Mouse (Mus musculus) CH12.LX (cell line): ENCODE results near the gene Sema3g.

Source experiments
- BHLHE40 ChIP-seq: IDR thresholded peaks from 2 replicates; pipeline ENCODE4 v1.6.1; 2011; ENCODE audit warnings: mild to moderate bottlenecking, low read depth, low read length, improper control_type of control experiment
- IRF4 ChIP-seq: IDR thresholded peaks from 2 replicates; pipeline ENCODE4 v1.6.1; 2014; ENCODE audit warnings: low read depth, mild to moderate bottlenecking, inconsistent platforms, low read length, improper control_type of control experiment
- MAX ChIP-seq: IDR thresholded peaks from 2 replicates; pipeline ENCODE4 v1.6.1; 2011; ENCODE audit warnings: low read length, improper control_type of control experiment
- POLR2A ChIP-seq: IDR thresholded peaks from 2 replicates; pipeline ENCODE4 v1.6.1; 2011; ENCODE audit warnings: low read depth, mild to moderate bottlenecking, improper control_type of control experiment, low read length

DNA sequence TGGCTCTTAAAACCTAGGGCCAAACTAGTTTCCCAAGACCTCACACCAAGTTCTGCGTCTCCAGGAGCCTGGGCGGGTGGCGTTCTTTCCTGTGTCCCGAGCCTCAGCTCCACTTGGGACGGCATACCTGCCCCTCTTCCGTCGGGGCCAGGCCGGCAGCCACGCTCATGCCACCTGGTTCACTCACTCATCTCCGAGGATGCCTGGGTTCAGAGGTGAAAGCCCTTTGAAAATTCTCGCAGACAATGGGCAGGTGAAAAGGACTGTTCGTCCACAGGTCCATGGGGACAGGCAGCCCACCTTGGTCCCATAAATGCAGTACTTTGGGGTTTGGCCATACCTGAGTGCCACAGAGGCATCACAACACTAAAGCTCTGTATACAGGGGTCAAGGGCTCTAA, 33.5 kb upstream of the Sema3g start:
- TF ChIP-seq BHLHE40 (no peak), POLR2A (no peak), IRF4 (no peak), MAX (no peak)
